8 mouse cellular contexts compared by ENCODE assay signal in genomic region chr12:70113351-70113750, GRCm38 (mm10). TPM values are rescaled to one million over a fixed set of nuclear protein-coding genes. Genes with fewer than 3 reads are reported as not detected.
DNase-seq lines count a peak whose midpoint lies in the region; ATAC-seq and TF ChIP-seq lines count a peak whose summit lies in the region.

Nin (minus strand) TSS chr12:70113717.

- TF ChIP-seq RAD21 in CH12.LX (IDR thresholded peaks at IDR 0.05; ENCODE audit: low read depth, low read length) = no peak

- no peak for TF ChIP-seq POLR2A in CH12.LX (IDR thresholded peaks at IDR 0.05; ENCODE audit: low read depth, low read length)

- WGBS in forebrain, embryonic 10.5 days = 46% methylated on average over 11 of the region's 11 CpGs
- 50% methylated on average over 11 of the region's 11 CpGs for WGBS in midbrain, embryonic 11.5 days

- no peak for TF ChIP-seq CTCF in CH12.LX (conservative IDR thresholded peaks at IDR 0.05 in 1 of 2, IDR thresholded peaks at IDR 0.05 in 1 of 2; ENCODE audit: low read depth in 2 of 2, low read length in 2 of 2)

- no peaks in the 10 kb centered on the region for H3K9me3 ChIP-seq in CH12.LX (replicated peaks; ENCODE audit: low read length)
- no peaks in the 10 kb centered on the region for H3K9me3 ChIP-seq in forebrain, embryonic 10.5 days
- no peaks in the 10 kb centered on the region for H3K9me3 ChIP-seq in midbrain, embryonic 11.5 days (ENCODE audit: control insufficient read depth, low read length)

- H3K27ac ChIP-seq in CH12.LX (ENCODE audit: insufficient read depth, low read depth) = no peak within 1 kb of the TSS
- no peak within 1 kb of the TSS for H3K27ac ChIP-seq in forebrain, embryonic 10.5 days
- H3K27ac ChIP-seq in midbrain, embryonic 11.5 days (ENCODE audit: low read depth, low read length) = no peak within 1 kb of the TSS

- peak; percentile 29 for ATAC-seq in frontal cortex, adult (ENCODE audit: low TSS enrichment)
- ATAC-seq in hematopoietic stem cell, adult 5-6 weeks (replicated peaks in 1 of 2; ENCODE audit: insufficient read depth in 1 of 2, low FRiP score in 2 of 2, low TSS enrichment in 1 of 2, low read depth in 1 of 2, poor library complexity in 2 of 2, severe bottlenecking in 2 of 2) = no peak
- ATAC-seq in midbrain, embryonic 11.5 days (ENCODE audit: low FRiP score) = no peak

- no peaks in the 10 kb centered on the region for H3K36me3 ChIP-seq in CH12.LX (replicated peaks in 1 of 2; ENCODE audit: control insufficient read depth in 1 of 2, insufficient read depth in 1 of 2, low read length in 1 of 2)
- H3K36me3 ChIP-seq in forebrain, embryonic 10.5 days (replicated peaks) = no peaks in the 10 kb centered on the region
- H3K36me3 ChIP-seq in midbrain, embryonic 11.5 days (ENCODE audit: control insufficient read depth, insufficient read depth, low read length) = no peaks in the 10 kb centered on the region

- H3K4me3 ChIP-seq in CH12.LX (replicated peaks in 1 of 3; ENCODE audit: low read depth in 2 of 3, low read length in 2 of 3, poor library complexity in 1 of 3) = no peak within 1 kb of the TSS
- peak within 1 kb of the TSS; percentile 92; the same call in 1 of the 2 replicates for H3K4me3 ChIP-seq in forebrain, embryonic 10.5 days
- no peak within 1 kb of the TSS for H3K4me3 ChIP-seq in midbrain, embryonic 11.5 days (ENCODE audit: low read depth, low read length)

- DNase-seq in frontal cortex, postnatal 36 days (ENCODE audit: low spot score in 2 of 2) = no peak
- no peak for DNase-seq in CH12.LX (ENCODE audit: extremely low read depth)
- no peak for DNase-seq in forebrain, embryonic 10.5 days (ENCODE audit: extremely low spot score, low spot score)
- DNase-seq in midbrain, embryonic 11.5 days (ENCODE audit: low spot score, missing footprints) = no peak
- no peak for DNase-seq in retina, postnatal 1 day
- no peak for DNase-seq in cerebellum, postnatal 14 days

- in situ Hi-C loops in CH12.LX (cut with MboI; ENCODE audit: low pct_ligation_motif_present, low pct_unique_long_range_greater_than_20kb, low sequenced_read_pairs) = no loop called here

- no peak for TF ChIP-seq EP300 in CH12.LX (IDR thresholded peaks at IDR 0.05; ENCODE audit: low read length)

- H3K27me3 ChIP-seq in CH12.LX (replicated peaks) = peaks cover 13% of the 10 kb centered on the region
- H3K27me3 ChIP-seq in forebrain, embryonic 10.5 days (ENCODE audit: poor library complexity, severe bottlenecking) = peaks cover 88% of the 10 kb centered on the region
- H3K27me3 ChIP-seq in midbrain, embryonic 11.5 days (ENCODE audit: control insufficient read depth, insufficient read depth, low read length) = peaks cover 24% of the 10 kb centered on the region

- no peak within 1 kb of the TSS for H3K4me2 ChIP-seq in CH12.LX (ENCODE audit: insufficient read depth, low read depth, poor library complexity, severe bottlenecking)
- no peak within 1 kb of the TSS for H3K4me2 ChIP-seq in midbrain, embryonic 11.5 days

- no peak within 1 kb of the TSS for H3K9ac ChIP-seq in CH12.LX (ENCODE audit: insufficient read depth, low read depth)
- no peak within 1 kb of the TSS for H3K9ac ChIP-seq in midbrain, embryonic 11.5 days (ENCODE audit: low read length)

- dilution Hi-C loops in CH12.LX (cut with MboI; ENCODE audit: extremely low pct_ligation_motif_present, extremely low pct_unique_long_range_greater_than_20kb, low sequenced_read_pairs) = no loop called here

- H3K4me1 ChIP-seq in CH12.LX (ENCODE audit: control insufficient read depth in 1 of 2, insufficient read depth in 2 of 2) = peaks cover 0 to 28% of the 10 kb centered on the region in 2 experiments; a peak in 2 of 4 replicates
- H3K4me1 ChIP-seq in forebrain, embryonic 10.5 days = peaks cover 34% of the 10 kb centered on the region
- H3K4me1 ChIP-seq in midbrain, embryonic 11.5 days (ENCODE audit: control insufficient read depth, insufficient read depth, low read length) = peaks cover 14% of the 10 kb centered on the region

- peaks cover 3% of the 10 kb centered on the region for H3K79me2 ChIP-seq in CH12.LX (replicated peaks; ENCODE audit: control insufficient read depth, extremely low read depth, insufficient read depth, poor library complexity, severe bottlenecking)

TF ChIP-seq in CH12.LX, 34 proteins besides CTCF, POLR2A, EP300 and RAD21:
- TF ChIP-seq ZC3H11A (IDR thresholded peaks at IDR 0.05; ENCODE audit: low read depth, low read length) = no peak
- no peak for TF ChIP-seq USF1 (IDR thresholded peaks at IDR 0.05; ENCODE audit: low read depth, low read length)
- TF ChIP-seq MEF2A (IDR thresholded peaks at IDR 0.05; ENCODE audit: borderline replicate concordance, low read depth, low read length) = no peak
- TF ChIP-seq GABPA (IDR thresholded peaks at IDR 0.05; ENCODE audit: insufficient replicate concordance, low read depth, low read length) = no peak
- no peak for TF ChIP-seq CHD1 (IDR thresholded peaks at IDR 0.05; ENCODE audit: low read depth, low read length)
- no peak for TF ChIP-seq JUND (conservative IDR thresholded peaks at IDR 0.05; ENCODE audit: low read depth, low read length)
- TF ChIP-seq JUN (IDR thresholded peaks at IDR 0.05; ENCODE audit: insufficient read depth, low read depth, low read length) = no peak
- TF ChIP-seq ETS1 (conservative IDR thresholded peaks at IDR 0.05; ENCODE audit: low read depth, low read length) = no peak
- TF ChIP-seq ZKSCAN1 (IDR thresholded peaks at IDR 0.05; ENCODE audit: borderline replicate concordance, low read depth, low read length) = no peak
- TF ChIP-seq NELFE (IDR thresholded peaks at IDR 0.05; ENCODE audit: low read depth, low read length) = no peak
- TF ChIP-seq BHLHE40 (IDR thresholded peaks at IDR 0.05; ENCODE audit: low read depth, low read length) = no peak
- no peak for TF ChIP-seq ELF1 (IDR thresholded peaks at IDR 0.05; ENCODE audit: low read depth, low read length)
- no peak for TF ChIP-seq TCF12 (IDR thresholded peaks at IDR 0.05; ENCODE audit: low read depth, low read length)
- no peak for TF ChIP-seq TBP (conservative IDR thresholded peaks at IDR 0.05; ENCODE audit: low read depth, low read length)
- TF ChIP-seq IRF4 (IDR thresholded peaks at IDR 0.05; ENCODE audit: low read depth, low read length) = no peak
- no peak for TF ChIP-seq E2F4 (IDR thresholded peaks at IDR 0.05; ENCODE audit: insufficient replicate concordance, low read depth, low read length)
- TF ChIP-seq NRF1 (IDR thresholded peaks at IDR 0.05; ENCODE audit: low read depth, low read length) = no peak
- no peak for TF ChIP-seq KAT2A (IDR thresholded peaks at IDR 0.05; ENCODE audit: insufficient replicate concordance, low read length)
TF ChIP-seq in CH12.LX: peak in this region for 0.

RNA-seq across cellular contexts. Expression of gene Nin, which starts in this region (rescaled TPM):
- total RNA-seq in CH12.LX (2012; rRNA removed) (29.0 and 33.5 TPM in 2 replicates), CH12.LX (2014; rRNA removed) (34.1 and 37.2 TPM in 2 replicates)
- 41.8 and 51.7 TPM in 2 replicates for polyA plus RNA-seq in CH12.LX (2012; ENCODE audit: insufficient read length, low read depth)
- 8.9 and 9.7 TPM in 2 replicates for polyA plus RNA-seq in forebrain, embryonic 10.5 days (2016; fragmentation: Nextera tagmentation; extraction: Ambion mirVana)
- 51.4 and 90.5 TPM in 2 replicates for total RNA-seq in hematopoietic stem cell, adult 5-6 weeks (2017)
- polyA plus RNA-seq in midbrain, embryonic 11.5 days (2014; fragmentation: Nextera tagmentation; extraction: Ambion mirVana) = 10.0 and 11.1 TPM in 2 replicates
